Mouse (Mus musculus) cortical plate, adult 2 months (tissue): ENCODE results near the gene Tmtc1.

Source experiments
- CTCF ChIP-seq: fragments of 200-500 bp; IDR thresholded peaks from 2 replicates; pipeline ENCODE4 v1.5.1; 2011; ENCODE audit warnings: mild to moderate bottlenecking, control low read depth, low read length; ENCODE audit not compliant: insufficient read depth; ENCODE audit errors: extremely low read depth
- POLR2A ChIP-seq: fragments of 200-500 bp; IDR thresholded peaks from 2 replicates; pipeline ENCODE4 v1.6.1; 2011; ENCODE audit warnings: mild to moderate bottlenecking, low read length, control low read depth; ENCODE audit not compliant: insufficient read depth; ENCODE audit errors: extremely low read depth

DNA sequence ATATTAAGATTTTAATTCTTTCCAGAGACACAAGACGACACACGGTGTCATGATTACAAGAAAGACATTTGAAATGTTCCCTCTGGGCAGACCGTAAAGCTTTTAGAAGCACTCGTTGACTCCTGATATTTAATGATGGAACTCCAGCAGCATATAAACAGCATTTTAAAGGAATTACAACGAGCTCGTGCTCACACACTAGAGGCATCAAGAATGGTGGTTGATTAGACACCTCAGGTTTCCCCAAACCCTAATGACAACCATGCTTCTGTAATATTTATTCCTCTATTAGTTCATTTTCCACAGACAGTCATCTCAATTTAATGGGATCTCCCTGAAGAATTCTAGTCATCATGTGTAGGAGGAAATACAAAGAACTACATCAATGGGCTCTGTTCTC is 164.9 kb downstream of the Tmtc1 start:
- TF ChIP-seq CTCF (no peak), POLR2A (no peak)
